Mouse (Mus musculus) G1E (cell line): ENCODE results near the gene Col4a2. TPM values are rescaled to one million over a fixed set of nuclear protein-coding genes. Genes with fewer than 3 reads are reported as not detected.

Source experiments
- ATAC-seq: 2 replicates; pipeline ENCODE4 v1.8.0; 2016; ENCODE audit warnings: mild to moderate bottlenecking; ENCODE audit not compliant: insufficient number of reproducible peaks, poor library complexity, low FRiP score, severe bottlenecking; ENCODE audit errors: extremely low read depth
- DNase-seq: peaks from one replicate; pipeline ENCODE4 v3.0.0; 2012; ENCODE audit warnings: low spot score
- H3K27me3 ChIP-seq: 2 replicates; pipeline ENCODE4 v1.6.1; 2012; ENCODE audit warnings: mild to moderate bottlenecking, low read length, inconsistent platforms; ENCODE audit not compliant: insufficient read depth
- H3K36me3 ChIP-seq: replicated peaks from 2 replicates; pipeline ENCODE3; 2012; ENCODE audit warnings: mild to moderate bottlenecking, inconsistent platforms
- H3K4me1 ChIP-seq: 2 replicates; pipeline ENCODE4 v1.6.1; 2012; ENCODE audit warnings: low read depth, low read length, inconsistent platforms, mixed read lengths; ENCODE audit not compliant: insufficient read depth
- H3K4me3 ChIP-seq: 2 replicates; pipeline ENCODE4 v1.5.1; 2012; ENCODE audit warnings: low read depth, mild to moderate bottlenecking, inconsistent platforms, low read length, moderate library complexity, mixed read lengths
- H3K9me3 ChIP-seq: replicated peaks from 2 replicates; pipeline ENCODE4 v1.6.1; 2012; ENCODE audit warnings: inconsistent platforms
- CTCF ChIP-seq: IDR thresholded peaks from 2 replicates; pipeline ENCODE4 v1.5.1; 2012; ENCODE audit warnings: low read depth, low read length, inconsistent platforms, mixed read lengths
- GATA1 ChIP-seq: IDR thresholded peaks from 2 replicates; pipeline ENCODE4 v1.6.1; 2012; ENCODE audit warnings: borderline replicate concordance, low read length, inconsistent platforms, mixed read lengths
- GATA2 ChIP-seq: IDR thresholded peaks from 2 replicates; pipeline ENCODE4 v1.6.1; 2012; ENCODE audit warnings: low read depth, low read length, inconsistent platforms, borderline replicate concordance
- POLR2AphosphoS5 ChIP-seq: IDR thresholded peaks from 2 replicates; pipeline ENCODE4 v1.6.1; 2012; ENCODE audit warnings: low read depth, low read length, inconsistent platforms; ENCODE audit not compliant: insufficient replicate concordance
- TAL1 ChIP-seq: conservative IDR thresholded peaks from 2 replicates; pipeline ENCODE4 v1.6.1; 2012; ENCODE audit warnings: low read depth, low read length, inconsistent platforms, mixed read lengths
- polyA plus RNA-seq: library from polyadenylated mRNA; stranded (reverse); fragments of >175 nt; gene quantifications from 2 replicates; pipeline ENCODE4 v1.2.3, GENCODE M21; 2012
- total RNA-seq, 2 experiments: library from RNA; stranded (forward) in 1 of 2; stranded (reverse) in 1 of 2; fragments of 200-1000 nt in 1 of 2; fragments of >200 nt in 1 of 2; fragmentation: Nextera tagmentation in 1 of 2; gene quantifications; 2 replicates each; pipeline ENCODE4 v1.2.3; 2014 to 2017

Col4a2 gene
- total and polyA plus RNA-seq, 3 experiments = 0.05 TPM; not detected in 2

- no peaks in the 10 kb centered on the region for H3K36me3 ChIP-seq
- no peak for ATAC-seq
- no peaks in the 10 kb centered on the region for H3K4me1 ChIP-seq
- no peak for TF ChIP-seq TAL1
- H3K9me3 ChIP-seq = no peaks in the 10 kb centered on the region
- DNase-seq = no peak
- H3K27me3 ChIP-seq = peaks cover 11% of the 10 kb centered on the region; the same call in 1 of the 2 replicates
- H3K4me3 ChIP-seq = no peak overlapping the region
Observed at GRCm38 (mm10) chr8:11369526-11370203, 57.1 kb downstream of the Col4a2 start.

DNA sequence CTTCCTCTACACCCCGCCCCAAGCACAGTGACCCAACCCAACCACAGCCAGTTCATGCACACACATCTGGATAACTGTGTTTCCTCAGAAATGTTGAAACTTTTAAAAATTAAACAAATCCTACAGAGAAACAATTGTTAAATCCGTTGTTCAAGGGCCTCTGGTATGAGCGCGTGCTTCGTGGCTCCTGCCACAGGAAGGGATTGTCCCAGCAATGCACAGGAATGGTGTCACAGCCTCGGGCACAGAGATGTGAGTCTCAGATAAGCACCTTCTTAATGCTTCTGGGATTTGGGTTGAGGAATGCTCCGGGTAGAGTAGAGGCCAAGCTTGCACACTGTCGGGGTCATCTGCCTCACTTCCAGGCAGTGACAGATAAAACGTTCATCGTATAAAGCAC, 58.7 kb downstream of the Col4a2 start:
- H3K4me1 ChIP-seq = no peaks in the 10 kb centered on the region
- ATAC-seq (no peak), DNase-seq (no peak)
- peaks cover 14% of the 10 kb centered on the region; the same call in 1 of the 2 replicates for H3K27me3 ChIP-seq
- no peak overlapping the region for H3K4me3 ChIP-seq
- H3K36me3 ChIP-seq = no peaks in the 10 kb centered on the region
- no peaks in the 10 kb centered on the region for H3K9me3 ChIP-seq
- no peak for TF ChIP-seq GATA1
- TF ChIP-seq TAL1 = no peak
- TF ChIP-seq GATA2 = no peak
- no peak for TF ChIP-seq POLR2AphosphoS5
- no peak for TF ChIP-seq CTCF

GRCm38 (mm10) chr8:11372080-11372479, 59.5 kb downstream of the Col4a2 start:
- Histone ChIP-seq H3K4me1 (no peaks in the 10 kb centered on the region), H3K4me3 (no peak overlapping the region), H3K36me3 (no peaks in the 10 kb centered on the region), H3K9me3 (no peaks in the 10 kb centered on the region), H3K27me3 (peaks cover 16% of the 10 kb centered on the region; the same call in 1 of the 2 replicates)
- TF ChIP-seq CTCF (no peak), GATA2 (no peak), POLR2AphosphoS5 (no peak), GATA1 (no peak), TAL1 (no peak)
- DNase-seq = no peak
- ATAC-seq = no peak

- DNase-seq (no peak), ATAC-seq (no peak)
- Histone ChIP-seq H3K4me1 (no peaks in the 10 kb centered on the region), H3K27me3 (peaks cover 20% of the 10 kb centered on the region), H3K4me3 (no peak overlapping the region), H3K9me3 (no peaks in the 10 kb centered on the region), H3K36me3 (no peaks in the 10 kb centered on the region)
- TF ChIP-seq GATA1 = no peak
- TF ChIP-seq CTCF = no peak
- no peak for TF ChIP-seq GATA2
- no peak for TF ChIP-seq POLR2AphosphoS5
- no peak for TF ChIP-seq TAL1
Observed at GRCm38 (mm10) chr8:11373643-11374325, 61.2 kb downstream of the Col4a2 start.

- Histone ChIP-seq H3K4me1 (no peaks in the 10 kb centered on the region), H3K9me3 (no peaks in the 10 kb centered on the region), H3K4me3 (no peak overlapping the region), H3K27me3 (peaks cover 18% of the 10 kb centered on the region), H3K36me3 (no peaks in the 10 kb centered on the region)
- ATAC-seq = no peak
- no peak for DNase-seq
- no peak for TF ChIP-seq GATA2
- no peak for TF ChIP-seq TAL1
- no peak for TF ChIP-seq GATA1
- no peak for TF ChIP-seq POLR2AphosphoS5
- TF ChIP-seq CTCF = no peak
Observed at GRCm38 (mm10) chr8:11374326-11375076, 61.9 kb downstream of the Col4a2 start.

GRCm38 (mm10) chr8:11375749-11376438, 63.3 kb downstream of the Col4a2 start:
- H3K9me3 ChIP-seq = no peaks in the 10 kb centered on the region
- H3K4me3 ChIP-seq = no peak overlapping the region
- H3K36me3 ChIP-seq = no peaks in the 10 kb centered on the region
- TF ChIP-seq GATA1 (no peak), GATA2 (no peak), TAL1 (no peak), CTCF (no peak), POLR2AphosphoS5 (no peak)
- no peak for ATAC-seq
- no peaks in the 10 kb centered on the region for H3K4me1 ChIP-seq
- DNase-seq = no peak
- H3K27me3 ChIP-seq = peaks cover 14% of the 10 kb centered on the region
